Mouse (Mus musculus) erythroblast, embryonic 14.5 days (primary cell): Measurements from ENCODE around the gene Slc4a8.

Experiments
- GATA1 ChIP-seq: IDR thresholded peaks from 2 replicates; pipeline ENCODE4 v1.6.1; 2012; ENCODE audit warnings: low read length, inconsistent platforms, mixed read lengths
- TAL1 ChIP-seq: IDR thresholded peaks from 3 replicates; pipeline ENCODE4 v1.6.1; 2012; ENCODE audit warnings: low read length, inconsistent platforms, mixed read lengths

- TF ChIP-seq GATA1 (no peak), TAL1 (peak; percentile 41; the same call in 2 of the 3 replicates)
Observed at GRCm38 (mm10) chr15:100735095-100735952, 26.2 kb upstream of the Slc4a8 start.
